In the genomic region with DNA sequence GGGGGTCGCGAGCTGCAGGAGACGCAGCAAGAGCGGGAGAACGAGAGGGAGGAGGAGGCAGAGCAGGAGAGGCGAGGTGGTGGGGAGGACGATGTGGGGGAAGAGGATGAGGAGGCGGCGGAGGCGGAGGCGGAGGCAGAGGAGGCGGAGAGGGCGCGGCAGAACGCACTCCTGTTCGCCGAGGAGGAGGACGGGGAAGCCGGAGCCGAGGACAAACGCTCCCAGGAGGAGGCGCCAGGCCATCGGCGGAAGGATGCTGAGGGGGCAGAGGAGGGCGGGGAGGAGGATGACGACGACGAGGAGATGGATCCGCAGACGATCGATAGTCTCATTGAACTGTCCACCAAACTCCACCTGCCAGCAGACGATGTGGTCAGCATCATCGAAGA, we compare ENCODE assay signal across 8 mouse cellular contexts. TPM values are rescaled to one million over a fixed set of nuclear protein-coding genes. Genes with fewer than 3 reads are reported as not detected.
DNase-seq lines count a peak whose midpoint lies in the region; ATAC-seq and TF ChIP-seq lines count a peak whose summit lies in the region.

No protein-coding gene starts in this region.

- H3K9me3 ChIP-seq in kidney, embryonic 14.5 days (ENCODE audit: control insufficient read depth, low read length) = no peaks in the 10 kb centered on the region
- H3K9me3 ChIP-seq in intestine, embryonic 15.5 days = no peaks in the 10 kb centered on the region
- H3K9me3 ChIP-seq in liver, embryonic 16.5 days (replicated peaks; ENCODE audit: control insufficient read depth, low read length) = no peaks in the 10 kb centered on the region

- H3K9ac ChIP-seq in kidney, embryonic 14.5 days (ENCODE audit: low read depth, low read length) = no peak overlapping the region
- no peak overlapping the region for H3K9ac ChIP-seq in intestine, embryonic 15.5 days
- H3K9ac ChIP-seq in liver, embryonic 16.5 days (ENCODE audit: low read depth, low read length) = no peak overlapping the region

- H3K27me3 ChIP-seq in kidney, embryonic 14.5 days (ENCODE audit: control insufficient read depth, insufficient read depth, low read length) = peaks cover 45% of the 10 kb centered on the region
- peaks cover 47% of the 10 kb centered on the region for H3K27me3 ChIP-seq in intestine, embryonic 15.5 days (replicated peaks)
- peaks cover 54% of the 10 kb centered on the region for H3K27me3 ChIP-seq in liver, embryonic 16.5 days (ENCODE audit: control insufficient read depth, insufficient read depth, low read depth, low read length)

- TF ChIP-seq CTCF in embryonic fibroblast, embryonic 13.5 days (IDR thresholded peaks at IDR 0.05; ENCODE audit: borderline replicate concordance, insufficient read depth, low read length) = peak; percentile 35; the same call in 1 of the 2 replicates

- H3K4me3 ChIP-seq in kidney, embryonic 14.5 days (ENCODE audit: low read length) = peak overlapping the region; percentile 49
- H3K4me3 ChIP-seq in embryonic fibroblast, embryonic 13.5 days (ENCODE audit: insufficient read depth, low read length) = peak overlapping the region; percentile 43
- H3K4me3 ChIP-seq in intestine, embryonic 15.5 days (replicated peaks) = peak overlapping the region; percentile 48
- H3K4me3 ChIP-seq in liver, embryonic 16.5 days (ENCODE audit: low read depth, low read length) = peak overlapping the region; percentile 59

- WGBS in kidney, embryonic 14.5 days = 0% methylated on average over 31 of the region's 33 CpGs
- under 1% methylated on average over 33 of the region's 33 CpGs for WGBS in intestine, embryonic 15.5 days
- WGBS in liver, embryonic 16.5 days (ENCODE audit: insufficient replicate concordance) = under 1% methylated on average over 33 of the region's 33 CpGs

- no peak for DNase-seq in kidney, postnatal 14 days
- peak; percentile 68 for DNase-seq in NIH3T3 (ENCODE audit: low read depth)
- DNase-seq in right cerebral cortex, postnatal 25 days = peak; percentile 70
- no peak for DNase-seq in ovary, postnatal 14 days (ENCODE audit: low spot score)

- TF ChIP-seq POLR2A in embryonic fibroblast, embryonic 13.5 days (IDR thresholded peaks at IDR 0.05; ENCODE audit: low read depth, low read length) = no peak

- peaks cover 10% of the 10 kb centered on the region; the same call in 1 of the 2 replicates for H3K36me3 ChIP-seq in kidney, embryonic 14.5 days (ENCODE audit: control insufficient read depth, insufficient read depth, low read length)
- H3K36me3 ChIP-seq in intestine, embryonic 15.5 days = 0 out of 2 replicates have a peak, but pooled peaks cover 3% of the 10 kb centered on the region
- no peaks in the 10 kb centered on the region for H3K36me3 ChIP-seq in liver, embryonic 16.5 days (ENCODE audit: control insufficient read depth, insufficient read depth)

- peaks cover 29% of the 10 kb centered on the region for H3K4me1 ChIP-seq in kidney, embryonic 14.5 days (ENCODE audit: control insufficient read depth, insufficient read depth, low read length)
- H3K4me1 ChIP-seq in embryonic fibroblast, embryonic 13.5 days (ENCODE audit: control insufficient read depth, insufficient read depth, low read length) = peaks cover 7% of the 10 kb centered on the region; the same call in 1 of the 2 replicates
- peaks cover 34% of the 10 kb centered on the region for H3K4me1 ChIP-seq in intestine, embryonic 15.5 days (replicated peaks)
- H3K4me1 ChIP-seq in liver, embryonic 16.5 days (ENCODE audit: control insufficient read depth, low read depth, low read length) = peaks cover 35% of the 10 kb centered on the region

- no peak overlapping the region for H3K27ac ChIP-seq in kidney, embryonic 14.5 days (ENCODE audit: low read depth, low read length)
- no peak overlapping the region for H3K27ac ChIP-seq in embryonic fibroblast, embryonic 13.5 days (ENCODE audit: insufficient read depth, low read length)
- H3K27ac ChIP-seq in intestine, embryonic 15.5 days = no peak overlapping the region
- H3K27ac ChIP-seq in liver, embryonic 16.5 days (ENCODE audit: low read length) = no peak overlapping the region

- ATAC-seq in kidney, embryonic 14.5 days (ENCODE audit: low FRiP score, low TSS enrichment) = no peak
- ATAC-seq in intestine, embryonic 15.5 days = no peak
- ATAC-seq in liver, embryonic 16.5 days (ENCODE audit: low read depth) = no peak

- H3K4me2 ChIP-seq in kidney, embryonic 14.5 days (replicated peaks; ENCODE audit: low read depth, low read length) = peak overlapping the region; percentile 99
- H3K4me2 ChIP-seq in intestine, embryonic 15.5 days (replicated peaks) = peak overlapping the region; percentile 99
- peak overlapping the region; percentile 89 for H3K4me2 ChIP-seq in liver, embryonic 16.5 days (ENCODE audit: low read depth, low read length)

RNA-seq across cellular contexts. Expression of a gene that starts 5.8 kb away (rescaled TPM):
- 0.16 and 0.36 TPM in 2 replicates for polyA plus RNA-seq in kidney, embryonic 14.5 days (2014; fragmentation: Nextera tagmentation; extraction: Ambion mirVana)
- polyA plus RNA-seq in embryonic fibroblast, embryonic 13.5 days (2011; ENCODE audit: insufficient read length, low read depth, missing spikeins) = 2.1 and 3.8 TPM in 2 replicates
- polyA plus RNA-seq in intestine, embryonic 15.5 days (2015; fragmentation: Nextera tagmentation; extraction: Ambion mirVana) = 0.66 and 0.85 TPM in 2 replicates
- polyA plus RNA-seq in liver, embryonic 16.5 days (2015; fragmentation: Nextera tagmentation; extraction: Ambion mirVana) = 0.21 TPM in 1 of 2 replicates, not detected in the other

RNA-seq across cellular contexts. Expression of a gene that starts 13.9 kb away (rescaled TPM):
- 145 and 152 TPM in 2 replicates for polyA plus RNA-seq in kidney, embryonic 14.5 days (2014; fragmentation: Nextera tagmentation; extraction: Ambion mirVana)
- polyA plus RNA-seq in embryonic fibroblast, embryonic 13.5 days (2011; ENCODE audit: insufficient read length, low read depth, missing spikeins) = 149 and 166 TPM in 2 replicates
- 230 and 242 TPM in 2 replicates for polyA plus RNA-seq in intestine, embryonic 15.5 days (2015; fragmentation: Nextera tagmentation; extraction: Ambion mirVana)
- polyA plus RNA-seq in liver, embryonic 16.5 days (2015; fragmentation: Nextera tagmentation; extraction: Ambion mirVana) = 68.6 and 73.3 TPM in 2 replicates

RNA-seq across cellular contexts. Expression of a gene that starts 40.0 kb away (rescaled TPM):
- polyA plus RNA-seq in kidney, embryonic 14.5 days (2014; fragmentation: Nextera tagmentation; extraction: Ambion mirVana) = 0.26 and 0.32 TPM in 2 replicates
- polyA plus RNA-seq in embryonic fibroblast, embryonic 13.5 days (2011; ENCODE audit: insufficient read length, low read depth, missing spikeins) = 646 and 1,921 TPM in 2 replicates
- 0.34 and 0.42 TPM in 2 replicates for polyA plus RNA-seq in intestine, embryonic 15.5 days (2015; fragmentation: Nextera tagmentation; extraction: Ambion mirVana)
- polyA plus RNA-seq in liver, embryonic 16.5 days (2015; fragmentation: Nextera tagmentation; extraction: Ambion mirVana) = 0.30 and 0.34 TPM in 2 replicates

RNA-seq across cellular contexts. Expression of a gene that starts 44.2 kb away (rescaled TPM):
- polyA plus RNA-seq in kidney, embryonic 14.5 days (2014; fragmentation: Nextera tagmentation; extraction: Ambion mirVana) = 80.6 and 93.2 TPM in 2 replicates
- 38.5 and 43.5 TPM in 2 replicates for polyA plus RNA-seq in embryonic fibroblast, embryonic 13.5 days (2011; ENCODE audit: insufficient read length, low read depth, missing spikeins)
- 99.9 and 111 TPM in 2 replicates for polyA plus RNA-seq in intestine, embryonic 15.5 days (2015; fragmentation: Nextera tagmentation; extraction: Ambion mirVana)
- 51.3 and 52.2 TPM in 2 replicates for polyA plus RNA-seq in liver, embryonic 16.5 days (2015; fragmentation: Nextera tagmentation; extraction: Ambion mirVana)

RNA-seq across cellular contexts. Expression of a gene that starts 45.2 kb away (rescaled TPM):
- 28.5 and 41.4 TPM in 2 replicates for polyA plus RNA-seq in kidney, embryonic 14.5 days (2014; fragmentation: Nextera tagmentation; extraction: Ambion mirVana)
- 120 and 152 TPM in 2 replicates for polyA plus RNA-seq in embryonic fibroblast, embryonic 13.5 days (2011; ENCODE audit: insufficient read length, low read depth, missing spikeins)
- polyA plus RNA-seq in intestine, embryonic 15.5 days (2015; fragmentation: Nextera tagmentation; extraction: Ambion mirVana) = 41.1 and 42.8 TPM in 2 replicates
- 12.2 and 12.9 TPM in 2 replicates for polyA plus RNA-seq in liver, embryonic 16.5 days (2015; fragmentation: Nextera tagmentation; extraction: Ambion mirVana)

Comparison
In these comparisons a context has a peak if more than half of its experiments do, and no peak if none do; other contexts are left out.
1. DNase-seq: peak in NIH3T3 (single experiment) and right cerebral cortex, postnatal 25 days (single experiment); none in kidney, postnatal 14 days (single experiment) and ovary, postnatal 14 days (single experiment).
2. RNA of a gene that starts 40.0 kb away (polyA plus RNA-seq): 646 to 1,921 TPM in embryonic fibroblast, embryonic 13.5 days; 0.30 to 0.34 TPM in liver, embryonic 16.5 days, 0.34 to 0.42 TPM in intestine, embryonic 15.5 days and 0.26 to 0.32 TPM in kidney, embryonic 14.5 days; every median in the first group is over 100 times any median in the second.
3. Peak in every context shown above with its lines, with median percentiles within 50 percentile points of each other: H3K4me2 ChIP-seq and H3K4me3 ChIP-seq.